Mouse (Mus musculus): Measurements from ENCODE around the gene Nbea. TPM values are rescaled to one million over a fixed set of nuclear protein-coding genes. Genes with fewer than 3 reads are reported as not detected.

The Nbea gene
- total RNA-seq, 4 experiments from 2014 or later: 25.1 to 41.4 (median 31.0) TPM

GRCm38 (mm10) chr3:55589402-55589944 is 594.0 kb downstream of the Nbea start:
- no peak for DNase-seq

- DNase-seq: no peak
These were observed 595.2 kb downstream of the Nbea start for GRCm38 (mm10) chr3:55587972-55588946.

- no peak for DNase-seq
These were observed 596.0 kb downstream of the Nbea start for GRCm38 (mm10) chr3:55587434-55587971.

Measured in adrenal gland, adult 8-10 months (tissue).